Mouse (Mus musculus) induced T-regulatory cell, adult 2 months (primary cell): ENCODE data around the gene Abi3.
"Not testable (repeated sequence)": the region's sequence is repeated elsewhere in the genome, so short reads cannot be mapped to it uniquely, and the experiment has no call there.

ENCODE experiments used
- DNase-seq: peaks from one replicate; pipeline ENCODE4 v3.0.0-alpha.2; 2012; ENCODE audit warnings: low read depth

Gene Abi3

GRCm38 (mm10) chr11:95842074-95842681, at the start of gene Abi3:
Abi3 (minus strand) TSS chr11:95842476.
- DNase-seq, result peak; percentile 78

GRCm38 (mm10) chr11:95890462-95891051, 48.3 kb upstream of the Abi3 start:
- no peak for DNase-seq

GRCm38 (mm10) chr11:95879861-95880260, 37.6 kb upstream of the Abi3 start:
- DNase-seq, result not testable (repeated sequence)

DNA sequence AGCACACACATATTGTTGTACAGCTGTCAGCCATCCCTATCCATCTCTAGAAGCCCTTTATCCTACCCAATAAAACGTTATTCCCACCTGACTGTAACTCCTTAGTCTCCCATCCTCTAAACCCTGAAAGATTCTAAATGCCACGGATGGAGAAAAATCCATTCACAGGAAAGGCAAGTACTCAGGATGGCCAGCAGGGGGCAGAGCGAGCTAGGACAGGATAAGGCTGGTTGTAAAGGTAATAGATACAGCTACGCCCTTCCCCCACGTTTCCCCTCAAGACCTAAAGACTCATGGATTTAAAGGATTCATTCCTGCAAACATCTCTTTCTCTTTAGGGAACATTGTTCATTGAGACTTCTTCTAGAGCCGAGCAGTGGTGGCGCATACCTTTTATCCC, 34.0 kb upstream of the Abi3 start:
- DNase-seq, result peak; percentile 81

GRCm38 (mm10) chr11:95875804-95876203, 33.5 kb upstream of the Abi3 start:
- DNase-seq, result peak; percentile 53

GRCm38 (mm10) chr11:95869918-95870470, 27.7 kb upstream of the Abi3 start:
- no peak for DNase-seq

DNA sequence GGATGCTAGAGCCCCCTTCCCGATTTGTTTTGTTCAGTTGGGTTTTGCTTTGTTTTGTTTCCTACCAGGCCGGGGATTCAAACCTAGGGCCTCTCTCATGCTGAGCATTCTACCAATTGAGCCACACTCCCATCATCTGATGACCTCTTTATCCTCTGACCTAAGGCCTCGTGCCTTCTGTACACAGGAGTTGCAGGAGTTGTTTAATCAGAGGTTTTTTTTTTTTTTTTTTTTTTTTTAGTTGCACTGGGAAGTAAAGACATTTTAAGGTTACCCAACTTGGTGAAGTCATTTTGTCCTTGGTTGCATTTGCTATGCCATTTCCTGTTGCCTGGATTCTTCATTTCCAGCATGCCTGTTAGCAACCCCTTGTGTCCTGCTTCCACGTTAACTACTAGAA, 27.2 kb upstream of the Abi3 start:
- no peak for DNase-seq

- no peak for DNase-seq
These were observed 19.1 kb upstream of the Abi3 start for GRCm38 (mm10) chr11:95861397-95861796.

- DNase-seq, result no peak
These were observed 17.8 kb upstream of the Abi3 start for GRCm38 (mm10) chr11:95860071-95860490.

DNA sequence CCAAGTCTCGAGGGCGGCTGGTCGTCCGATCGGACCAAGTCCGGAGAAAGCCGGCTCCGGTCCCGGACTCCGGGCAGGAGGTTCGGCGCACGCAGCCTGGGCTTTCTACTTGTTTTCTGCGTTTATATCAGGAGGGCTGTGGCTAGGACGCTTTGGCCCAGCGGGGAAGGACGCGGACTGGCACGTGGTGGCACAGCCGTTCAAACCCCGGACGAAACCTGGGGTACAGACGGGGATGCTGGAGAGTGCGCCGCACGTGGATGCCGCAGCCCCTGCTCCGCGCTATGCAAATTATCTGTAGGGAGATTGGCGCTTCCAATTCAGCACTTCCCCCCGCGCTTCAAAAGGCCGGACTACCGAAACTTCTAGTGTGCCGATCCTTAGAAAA, 17.2 kb upstream of the Abi3 start:
- DNase-seq, result peak; percentile 78

DNA sequence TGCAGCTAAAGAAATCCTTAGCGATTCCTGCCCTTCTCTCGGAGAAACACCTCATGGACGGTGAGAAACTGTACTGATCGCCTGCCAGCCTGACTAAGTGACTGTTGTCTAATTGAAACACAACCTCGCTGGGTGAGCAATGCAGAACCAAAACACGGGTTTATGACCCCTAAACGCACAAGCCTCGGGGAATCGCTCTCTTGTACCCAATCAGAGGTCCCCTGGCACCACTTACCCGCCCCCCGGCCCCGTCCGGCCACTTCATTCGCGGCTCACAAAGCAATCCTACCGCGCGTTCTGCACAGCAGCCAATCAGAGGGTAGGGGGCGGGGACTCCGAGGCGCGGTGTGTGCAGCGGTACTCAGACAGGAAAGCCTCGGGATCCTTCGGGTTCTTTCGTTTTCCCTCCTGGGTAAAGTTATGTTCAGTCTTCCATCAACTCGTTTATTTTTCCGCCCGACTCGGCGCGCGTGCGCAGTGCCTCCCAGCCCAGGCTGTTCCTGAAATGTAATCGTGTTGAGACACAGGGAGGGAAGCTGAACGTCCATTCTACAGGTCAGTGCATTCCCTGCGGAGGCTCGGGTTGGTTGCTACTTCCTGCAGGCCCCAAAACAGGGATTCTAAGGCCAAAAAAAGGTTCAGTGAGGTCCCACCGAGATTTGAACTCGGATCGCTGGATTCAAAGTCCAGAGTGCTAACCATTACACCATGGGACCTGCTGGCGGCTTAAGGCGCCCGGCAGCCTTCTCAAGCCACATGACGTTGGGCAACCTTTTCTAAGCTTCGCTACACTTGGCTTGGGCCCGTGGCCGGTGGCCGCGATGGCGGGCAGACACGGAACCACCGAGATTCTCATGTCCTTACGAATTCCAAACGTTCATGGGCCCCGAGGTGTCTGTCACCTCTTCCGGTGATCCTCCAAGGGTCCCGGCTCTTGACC, 16.5 kb upstream of the Abi3 start:
- DNase-seq, result peak; percentile 99

DNA sequence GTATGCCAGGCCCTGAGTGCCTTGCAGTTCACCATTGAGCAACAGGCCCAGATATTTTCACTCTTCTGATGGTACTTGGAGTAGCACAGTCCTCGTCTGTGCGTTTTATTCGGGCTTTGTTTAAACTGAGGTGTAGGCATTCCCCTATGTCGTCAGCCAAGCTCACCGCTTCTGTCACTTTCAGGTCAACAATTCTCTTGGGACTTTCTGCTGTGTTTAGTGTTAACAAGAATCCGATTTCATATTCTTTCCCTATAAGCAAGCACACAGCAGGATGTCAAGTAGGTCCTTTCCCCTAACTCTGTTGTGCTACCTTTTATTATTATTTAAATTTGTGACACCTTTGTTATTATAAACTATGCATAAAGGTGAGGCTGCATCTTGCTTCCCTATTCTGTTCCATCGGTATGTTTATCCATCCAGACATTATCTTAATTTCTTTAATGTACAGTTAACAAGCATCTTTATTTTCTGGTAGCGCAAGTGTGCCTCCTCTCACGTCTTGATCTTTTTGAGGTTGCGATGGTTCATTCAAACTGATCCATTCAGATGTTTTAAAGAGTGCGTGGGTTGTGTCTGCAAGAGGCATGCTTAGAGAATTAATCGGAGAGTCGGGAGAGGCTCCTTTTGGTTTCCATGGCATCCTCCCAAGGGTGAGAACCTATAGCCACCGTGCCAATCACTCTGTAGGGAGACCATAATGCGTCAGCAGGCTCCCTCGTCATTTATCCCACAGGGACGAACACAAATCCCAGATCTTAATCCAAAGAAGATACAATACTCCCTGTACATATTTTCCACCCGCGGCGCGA, 15.6 kb upstream of the Abi3 start:
- no peak for DNase-seq

GRCm38 (mm10) chr11:95857306-95857705, 15.0 kb upstream of the Abi3 start:
- DNase-seq, result no peak

GRCm38 (mm10) chr11:95853684-95854083, 11.4 kb upstream of the Abi3 start:
- peak; percentile 77 for DNase-seq

- no peak for DNase-seq
These were observed 8.6 kb upstream of the Abi3 start for GRCm38 (mm10) chr11:95850898-95851297.

GRCm38 (mm10) chr11:95844935-95845334, 2.7 kb upstream of the Abi3 start:
- DNase-seq, result no peak

DNA sequence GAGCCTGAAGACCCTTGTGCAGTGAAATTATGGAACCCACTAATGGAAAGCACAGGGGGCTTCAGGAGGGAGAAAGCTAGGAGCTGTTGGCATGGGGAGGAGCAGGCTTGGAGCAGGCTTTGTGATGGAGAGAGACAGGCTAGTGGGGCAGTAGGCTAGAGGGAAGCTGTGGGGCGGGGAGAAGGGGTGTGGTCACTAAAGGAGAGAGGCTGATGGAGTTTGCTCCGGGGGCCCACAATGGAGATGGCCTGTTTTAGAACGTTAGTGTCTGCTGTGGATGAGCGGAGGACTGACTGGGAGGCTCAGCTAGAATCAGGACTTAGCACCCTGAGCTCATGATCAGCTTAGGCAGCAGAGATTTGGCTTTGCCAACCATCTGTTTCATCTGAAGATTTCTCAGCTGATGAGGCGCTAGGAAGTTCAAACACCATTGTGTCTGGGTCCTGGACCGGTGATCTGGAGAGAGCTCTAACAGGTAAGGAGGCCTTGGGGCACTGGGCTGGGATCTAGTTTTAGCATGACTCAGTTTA, 1.2 kb upstream of the Abi3 start:
- no peak for DNase-seq

DNA sequence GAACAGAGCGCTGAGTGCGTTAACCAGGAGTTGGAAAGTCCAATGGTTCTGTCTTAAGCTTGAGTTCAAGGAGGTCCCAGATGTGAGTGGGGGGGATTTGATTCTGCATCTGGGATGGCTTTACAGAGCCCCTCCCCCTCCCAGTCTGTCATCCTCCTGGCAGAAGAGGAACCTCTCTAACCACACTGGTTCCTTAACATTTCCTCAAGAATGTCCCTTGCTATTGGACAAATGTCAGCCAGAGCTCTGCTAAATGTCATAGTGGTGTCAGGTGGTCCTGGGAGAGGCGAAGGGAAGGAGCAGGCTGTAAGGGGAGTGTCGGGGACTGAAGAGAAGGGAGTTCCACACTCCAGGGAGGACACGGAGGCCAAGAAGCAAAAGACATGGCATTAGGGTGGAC, 677 bp upstream of the Abi3 start:
- no peak for DNase-seq

DNA sequence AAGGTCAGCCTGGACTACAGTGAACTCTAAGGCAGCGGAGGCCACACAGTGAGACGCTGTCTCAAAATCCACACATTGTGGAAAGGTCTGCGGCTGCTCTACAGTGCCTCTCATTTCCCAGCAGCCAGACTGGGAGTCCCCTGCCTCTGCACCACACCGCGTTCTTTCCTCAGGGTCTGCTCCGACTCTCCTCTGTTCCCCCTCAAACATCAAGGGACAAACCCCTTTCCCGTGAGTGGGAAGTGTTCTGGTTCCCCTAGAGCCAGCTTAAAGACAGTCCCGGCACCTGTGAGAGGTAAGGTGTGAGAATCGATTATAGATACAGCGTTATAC, 812 bp downstream of the Abi3 start:
- no peak for DNase-seq

- DNase-seq, result peak; percentile 45
These were observed 1.4 kb downstream of the Abi3 start for GRCm38 (mm10) chr11:95840694-95841497.
